In the genomic region with DNA sequence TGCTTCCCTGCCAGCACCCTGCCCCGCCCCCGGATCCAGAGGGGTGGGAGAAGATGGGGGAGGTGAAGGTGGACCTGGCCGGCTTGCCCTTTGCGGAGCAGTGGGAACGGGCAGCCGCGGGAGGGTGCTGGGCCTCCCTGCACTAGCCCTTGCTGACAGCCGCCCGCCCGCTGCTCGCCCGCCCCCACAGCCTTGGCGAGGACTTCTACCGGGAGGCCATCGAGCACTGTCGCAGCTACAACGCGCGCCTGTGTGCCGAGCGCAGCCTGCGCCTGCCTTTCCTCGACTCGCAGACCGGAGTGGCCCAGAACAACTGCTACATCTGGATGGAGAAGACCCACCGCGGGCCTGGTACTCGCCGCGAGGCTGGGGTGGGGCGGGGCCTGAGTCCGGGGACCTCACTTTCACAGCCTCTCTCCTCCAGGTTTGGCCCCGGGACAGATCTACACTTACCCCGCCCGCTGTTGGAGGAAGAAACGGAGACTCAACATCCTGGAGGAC, we compare ENCODE assay signal across 8 mouse cellular contexts. TPM values are rescaled to one million over a fixed set of nuclear protein-coding genes. Genes with fewer than 3 reads are reported as not detected.
DNase-seq lines count a peak whose midpoint lies in the region; ATAC-seq and TF ChIP-seq lines count a peak whose summit lies in the region.

No protein-coding gene starts in this region.

- no peaks in the 10 kb centered on the region for H3K9me3 ChIP-seq in E14TG2a.4 (ENCODE audit: low read length)
- H3K9me3 ChIP-seq in limb, embryonic 14.5 days (ENCODE audit: control insufficient read depth, low read length), result no peaks in the 10 kb centered on the region
- no peaks in the 10 kb centered on the region for H3K9me3 ChIP-seq in neural tube, embryonic 14.5 days (ENCODE audit: control insufficient read depth, low read length)

- no peaks in the 10 kb centered on the region for H3K27me3 ChIP-seq in cerebellum, adult 2 months (ENCODE audit: control insufficient read depth, insufficient read depth, low read length)
- H3K27me3 ChIP-seq in E14TG2a.4 (ENCODE audit: insufficient read depth, low read length), result peaks cover 31% of the 10 kb centered on the region
- H3K27me3 ChIP-seq in limb, embryonic 14.5 days (ENCODE audit: control insufficient read depth, insufficient read depth, low read length), result peaks cover 7% of the 10 kb centered on the region; the same call in 1 of the 2 replicates
- H3K27me3 ChIP-seq in neural tube, embryonic 14.5 days (ENCODE audit: control insufficient read depth, insufficient read depth, low read length), result no peaks in the 10 kb centered on the region

- no peak for TF ChIP-seq POLR2A in cerebellum, adult 2 months (IDR thresholded peaks at IDR 0.05; ENCODE audit: borderline replicate concordance, insufficient read depth, low read length)
- no peak for TF ChIP-seq POLR2A in limb, embryonic 14.5 days (IDR thresholded peaks at IDR 0.05; ENCODE audit: borderline replicate concordance, extremely low read depth, insufficient read depth, insufficient read length)

- peak overlapping the region; percentile 55 for H3K4me3 ChIP-seq in cerebellum, adult 2 months (replicated peaks; ENCODE audit: insufficient read depth, low read depth, low read length)
- peak overlapping the region; percentile 75 for H3K4me3 ChIP-seq in E14TG2a.4 (replicated peaks; ENCODE audit: low read length)
- peak overlapping the region; percentile 62 for H3K4me3 ChIP-seq in limb, embryonic 14.5 days (replicated peaks; ENCODE audit: low read length)
- H3K4me3 ChIP-seq in neural tube, embryonic 14.5 days (ENCODE audit: low read depth, low read length), result peak overlapping the region; percentile 63

- H3K4me2 ChIP-seq in limb, embryonic 14.5 days (replicated peaks; ENCODE audit: low read depth, low read length, severe bottlenecking), result peak overlapping the region; percentile 95
- H3K4me2 ChIP-seq in neural tube, embryonic 14.5 days (ENCODE audit: low read depth, low read length), result peak overlapping the region; percentile 95

- DNase-seq in cerebellum, adult 2 months, result peak; percentile 72
- DNase-seq in cerebellum, adult 11 months, result no peak
- peak; percentile 58 for DNase-seq in embryo, embryonic 11 days
- DNase-seq in heart, postnatal 14 days, result peak; percentile 48 to 52
- DNase-seq in limb, embryonic 14.5 days (ENCODE audit: low spot score), result no peak
- no peak for DNase-seq in urinary bladder, postnatal 14 days (ENCODE audit: low spot score)

- peaks cover 27% of the 10 kb centered on the region for H3K36me3 ChIP-seq in E14TG2a.4 (ENCODE audit: insufficient read depth, low read length)
- peaks cover 6% of the 10 kb centered on the region; the same call in 1 of the 2 replicates for H3K36me3 ChIP-seq in limb, embryonic 14.5 days (ENCODE audit: control insufficient read depth, insufficient read depth, low read length)
- peaks cover 19% of the 10 kb centered on the region; the same call in 1 of the 2 replicates for H3K36me3 ChIP-seq in neural tube, embryonic 14.5 days (ENCODE audit: control insufficient read depth, insufficient read depth, low read length)

- H3K27ac ChIP-seq in cerebellum, adult 2 months (ENCODE audit: insufficient read depth, low read length), result no peak overlapping the region
- peak overlapping the region; percentile 55 for H3K27ac ChIP-seq in limb, embryonic 14.5 days (replicated peaks; ENCODE audit: low read depth, low read length)
- peak overlapping the region; percentile 16 for H3K27ac ChIP-seq in neural tube, embryonic 14.5 days (ENCODE audit: low read depth, low read length)

- peaks cover 25% of the 10 kb centered on the region for H3K4me1 ChIP-seq in cerebellum, adult 2 months (ENCODE audit: control insufficient read depth, insufficient read depth, low read length)
- peaks cover 72% of the 10 kb centered on the region for H3K4me1 ChIP-seq in E14TG2a.4 (replicated peaks; ENCODE audit: low read depth, low read length)
- peaks cover 53% of the 10 kb centered on the region for H3K4me1 ChIP-seq in limb, embryonic 14.5 days (ENCODE audit: control insufficient read depth, insufficient read depth, low read length)
- peaks cover 56% of the 10 kb centered on the region for H3K4me1 ChIP-seq in neural tube, embryonic 14.5 days (ENCODE audit: control insufficient read depth, insufficient read depth, low read length)

- intact Hi-C loops in heart, postnatal 14 days (cut with DNase I), result loop anchor here (5.0 kb wide), 1 partner anchor 213 kb away; no protein-coding TSS in a partner anchor

- ATAC-seq in limb, embryonic 14.5 days (ENCODE audit: low FRiP score, low read depth), result peak; percentile 5; the same call in 1 of the 2 replicates
- ATAC-seq in neural tube, embryonic 14.5 days (ENCODE audit: low read depth), result no peak

- under 1% methylated on average over 36 of the region's 36 CpGs for WGBS in cerebellum, adult 2 months
- WGBS in limb, embryonic 14.5 days, result under 1% methylated on average over 26 of the region's 36 CpGs
- WGBS in neural tube, embryonic 14.5 days, result under 1% methylated on average over 36 of the region's 36 CpGs

- no peak for TF ChIP-seq CTCF in cerebellum, adult 2 months (IDR thresholded peaks at IDR 0.05; ENCODE audit: borderline replicate concordance, insufficient read depth, low read depth, low read length)
- no peak for TF ChIP-seq CTCF in E14TG2a.4 (conservative IDR thresholded peaks at IDR 0.05; ENCODE audit: low read length)

- H3K9ac ChIP-seq in limb, embryonic 14.5 days (ENCODE audit: low read depth, low read length, severe bottlenecking), result peak overlapping the region; percentile 67
- H3K9ac ChIP-seq in neural tube, embryonic 14.5 days (replicated peaks; ENCODE audit: low read depth, low read length), result peak overlapping the region; percentile 77

RNA-seq across cellular contexts. Expression of gene Dpf1, which starts 5.5 kb away (rescaled TPM):
- 28.3 and 29.8 TPM in 2 replicates for polyA plus RNA-seq in cerebellum, adult 2 months (2012; rRNA removed)
- 1 to 10 TPM in 1 of 2 experiments, under 1 TPM in 1; 0.19 to 1.2 TPM for total RNA-seq in heart, postnatal 14 days (2021)
- polyA plus RNA-seq in limb, embryonic 14.5 days (2012; rRNA removed), result 10.6 and 10.7 TPM in 2 replicates
- 13.2 and 13.7 TPM in 2 replicates for polyA plus RNA-seq in limb, embryonic 14.5 days (2014; fragmentation: Nextera tagmentation; extraction: Ambion mirVana)
- polyA plus RNA-seq in neural tube, embryonic 14.5 days (2014; fragmentation: Nextera tagmentation; extraction: Ambion mirVana), result 190 and 228 TPM in 2 replicates

RNA-seq across cellular contexts. Expression of gene Ppp1r14a, which starts 20.2 kb away (rescaled TPM):
- polyA plus RNA-seq in cerebellum, adult 2 months (2012; rRNA removed), result 81.8 and 99.7 TPM in 2 replicates
- total RNA-seq in heart, postnatal 14 days (2021), result 10 to 100 TPM; 13.2 to 15.4 TPM
- 8.7 and 9.6 TPM in 2 replicates for polyA plus RNA-seq in limb, embryonic 14.5 days (2012; rRNA removed)
- 9.0 and 13.8 TPM in 2 replicates for polyA plus RNA-seq in limb, embryonic 14.5 days (2014; fragmentation: Nextera tagmentation; extraction: Ambion mirVana)
- 1.8 and 3.6 TPM in 2 replicates for polyA plus RNA-seq in neural tube, embryonic 14.5 days (2014; fragmentation: Nextera tagmentation; extraction: Ambion mirVana)

RNA-seq across cellular contexts. Expression of gene Spint2, which starts 27.6 kb away (rescaled TPM):
- polyA plus RNA-seq in cerebellum, adult 2 months (2012; rRNA removed), result 46.2 and 54.9 TPM in 2 replicates
- total RNA-seq in heart, postnatal 14 days (2021), result 10 to 100 TPM; 39.2 to 42.9 TPM
- 88.7 and 95.3 TPM in 2 replicates for polyA plus RNA-seq in limb, embryonic 14.5 days (2012; rRNA removed)
- 149 and 160 TPM in 2 replicates for polyA plus RNA-seq in limb, embryonic 14.5 days (2014; fragmentation: Nextera tagmentation; extraction: Ambion mirVana)
- 46.9 and 62.4 TPM in 2 replicates for polyA plus RNA-seq in neural tube, embryonic 14.5 days (2014; fragmentation: Nextera tagmentation; extraction: Ambion mirVana)

Comparison
In these comparisons a context has a peak if more than half of its experiments do, and no peak if none do; other contexts are left out.
1. DNase-seq: peak in cerebellum, adult 2 months (2 of 2), embryo, embryonic 11 days (single experiment) and heart, postnatal 14 days (2 of 2); none in cerebellum, adult 11 months (single experiment), limb, embryonic 14.5 days (single experiment) and urinary bladder, postnatal 14 days (single experiment).
2. Peak in every context shown above with its lines, with median percentiles within 50 percentile points of each other: H3K4me3 ChIP-seq.